Comparison of ENCODE assay signal across 9 mouse cellular contexts in the genomic region with DNA sequence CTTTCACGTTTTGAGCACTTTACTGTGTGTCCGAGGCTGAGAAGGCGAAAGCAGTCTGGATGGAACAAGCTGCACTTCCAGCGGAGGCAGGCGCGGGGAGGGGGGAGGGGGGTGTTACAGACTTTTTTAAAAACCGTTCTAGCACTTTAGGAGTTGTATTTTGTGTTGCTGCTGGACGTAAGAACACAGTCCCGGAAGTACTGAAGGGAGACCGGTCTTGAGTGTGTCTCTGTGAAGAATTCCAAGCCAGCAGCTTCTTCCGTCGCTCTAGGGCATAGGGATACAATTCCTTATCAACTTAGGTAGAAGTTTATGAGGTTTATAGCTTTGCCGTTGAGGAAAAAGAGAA.
DNase-seq lines count a peak whose midpoint lies in the region; ATAC-seq and TF ChIP-seq lines count a peak whose summit lies in the region.
"Had no signal": no experiment of that assay in that cellular context is flagged by ENCODE, and none has a peak within 500 bp of the region (broad histone marks: within the 10 kb centered on the region; RNA-seq: fewer than 3 reads in every experiment).

No protein-coding gene starts in this region.

- no peaks in the 10 kb centered on the region for H3K79me2 ChIP-seq in heart, adult 2 months (replicated peaks; ENCODE audit: control insufficient read depth, insufficient read depth, low read length)

- intact Hi-C loops in heart, adult 2 months (cut with DNase I) = loop anchor here (5.0 kb wide), 1 partner anchor 97 kb away; no protein-coding TSS in a partner anchor

- peak in 1 of 2 experiments; percentile 30 for DNase-seq in heart, adult 2 months
- DNase-seq in heart, adult 9 months (ENCODE audit: low spot score in 2 of 2) = no peak
- DNase-seq in limb, embryonic 14.5 days (ENCODE audit: low spot score) = no peak
- DNase-seq in cerebellum, adult 11 months = no peak
- no peak for DNase-seq in gastrocnemius, adult 18-20 months (ENCODE audit: low spot score)

- no peak for TF ChIP-seq POLR2A in heart, adult 2 months (IDR thresholded peaks at IDR 0.05; ENCODE audit: insufficient read depth, low read depth, low read length)
- TF ChIP-seq POLR2A in ES-Bruce4 (IDR thresholded peaks at IDR 0.05; ENCODE audit: insufficient read depth, low read length) = no peak
- TF ChIP-seq POLR2A in limb, embryonic 14.5 days (IDR thresholded peaks at IDR 0.05; ENCODE audit: borderline replicate concordance, extremely low read depth, insufficient read depth, insufficient read length) = no peak

- peak overlapping the region; percentile 59 for H3K27ac ChIP-seq in heart, adult 2 months
- H3K27ac ChIP-seq in ES-Bruce4 (ENCODE audit: insufficient read depth, low read length) = no peak overlapping the region
- no peak overlapping the region for H3K27ac ChIP-seq in forebrain, embryonic 16.5 days (ENCODE audit: low read length)
- peak overlapping the region; percentile 67; the same call in 1 of the 2 replicates for H3K27ac ChIP-seq in limb, embryonic 14.5 days (replicated peaks; ENCODE audit: low read depth, low read length)

- ATAC-seq in forebrain, embryonic 16.5 days = peak; percentile 11; the same call in 1 of the 2 replicates
- ATAC-seq in limb, embryonic 14.5 days (ENCODE audit: low FRiP score, low read depth) = no peak
- 0 out of 2 replicates have a peak, but pooled peaks have one; percentile 13 for ATAC-seq in neutrophil, adult 5-6 weeks (ENCODE audit: extremely low read depth, insufficient number of reproducible peaks, low FRiP score, poor library complexity, severe bottlenecking)
- ATAC-seq: Patski had no signal

- peak overlapping the region; percentile 59 for H3K4me2 ChIP-seq in forebrain, embryonic 16.5 days (ENCODE audit: low read length)
- H3K4me2 ChIP-seq in limb, embryonic 14.5 days (replicated peaks; ENCODE audit: low read depth, low read length, severe bottlenecking) = peak overlapping the region; percentile 60

- peaks cover 2% of the 10 kb centered on the region for H3K4me1 ChIP-seq in heart, adult 2 months (ENCODE audit: control insufficient read depth, insufficient read depth, low read length)
- H3K4me1 ChIP-seq in ES-Bruce4 (ENCODE audit: control insufficient read depth, insufficient read depth, low read length) = peaks cover 1% of the 10 kb centered on the region
- H3K4me1 ChIP-seq in forebrain, embryonic 16.5 days (replicated peaks; ENCODE audit: control insufficient read depth, insufficient read depth, low read length) = peaks cover 9% of the 10 kb centered on the region
- H3K4me1 ChIP-seq in limb, embryonic 14.5 days (ENCODE audit: control insufficient read depth, insufficient read depth, low read length) = 0 out of 2 replicates have a peak, but pooled peaks cover 3% of the 10 kb centered on the region

- no peaks in the 10 kb centered on the region for H3K36me3 ChIP-seq in heart, adult 2 months (ENCODE audit: control insufficient read depth, insufficient read depth, low read length)
- no peaks in the 10 kb centered on the region for H3K36me3 ChIP-seq in ES-Bruce4 (ENCODE audit: control insufficient read depth, insufficient read depth, low read length, poor library complexity, severe bottlenecking)
- H3K36me3 ChIP-seq in forebrain, embryonic 16.5 days (ENCODE audit: control insufficient read depth, insufficient read depth) = no peaks in the 10 kb centered on the region
- no peaks in the 10 kb centered on the region for H3K36me3 ChIP-seq in limb, embryonic 14.5 days (ENCODE audit: control insufficient read depth, insufficient read depth, low read length)

- WGBS in heart, adult 2 months = 8% methylated on average over 13 of the region's 13 CpGs
- 12% methylated on average over 13 of the region's 13 CpGs for WGBS in forebrain, embryonic 16.5 days
- WGBS in limb, embryonic 14.5 days = 18% methylated on average over 13 of the region's 13 CpGs

- H3K9ac ChIP-seq in heart, adult 2 months (ENCODE audit: low read depth, low read length) = peak overlapping the region; percentile 30; the same call in 1 of the 2 replicates
- H3K9ac ChIP-seq in ES-Bruce4 (ENCODE audit: low read depth, poor library complexity, severe bottlenecking) = peak overlapping the region; percentile 32
- H3K9ac ChIP-seq in forebrain, embryonic 16.5 days (replicated peaks; ENCODE audit: low read depth, low read length) = peak overlapping the region; percentile 53; the same call in 1 of the 2 replicates
- H3K9ac ChIP-seq in limb, embryonic 14.5 days (ENCODE audit: low read depth, low read length, severe bottlenecking) = peak overlapping the region; percentile 51

- TF ChIP-seq EP300 in heart, adult 2 months (IDR thresholded peaks at IDR 0.05; ENCODE audit: insufficient read depth, low read depth, low read length) = no peak
- no peak for TF ChIP-seq EP300 in ES-Bruce4 (IDR thresholded peaks at IDR 0.05; ENCODE audit: insufficient read depth, low read depth, low read length)

- no peak for TF ChIP-seq CTCF in heart, adult 2 months (IDR thresholded peaks at IDR 0.05)
- no peak for TF ChIP-seq CTCF in ES-Bruce4 (IDR thresholded peaks at IDR 0.05; ENCODE audit: low read depth, low read length)

- H3K4me3 ChIP-seq in heart, adult 2 months = peak overlapping the region; percentile 52
- peak overlapping the region; percentile 60 for H3K4me3 ChIP-seq in ES-Bruce4 (ENCODE audit: low read depth, low read length)
- H3K4me3 ChIP-seq in forebrain, embryonic 16.5 days (replicated peaks; ENCODE audit: low read length) = peak overlapping the region; percentile 62
- H3K4me3 ChIP-seq in limb, embryonic 14.5 days (replicated peaks; ENCODE audit: low read length) = peak overlapping the region; percentile 50

- no peaks in the 10 kb centered on the region for H3K9me3 ChIP-seq in ES-Bruce4 (replicated peaks; ENCODE audit: control insufficient read depth, insufficient read depth, low read length, poor library complexity, severe bottlenecking)
- no peaks in the 10 kb centered on the region for H3K9me3 ChIP-seq in forebrain, embryonic 16.5 days (ENCODE audit: control insufficient read depth, low read length)
- no peaks in the 10 kb centered on the region for H3K9me3 ChIP-seq in limb, embryonic 14.5 days (ENCODE audit: control insufficient read depth, low read length)

- H3K27me3 ChIP-seq in heart, adult 2 months (ENCODE audit: control insufficient read depth, insufficient read depth, low read length) = no peaks in the 10 kb centered on the region
- H3K27me3 ChIP-seq in ES-Bruce4 (ENCODE audit: control insufficient read depth, insufficient read depth, low read length, poor library complexity, severe bottlenecking) = no peaks in the 10 kb centered on the region
- H3K27me3 ChIP-seq in forebrain, embryonic 16.5 days (replicated peaks; ENCODE audit: control insufficient read depth, insufficient read depth, low read length) = no peaks in the 10 kb centered on the region; the same call in 1 of the 2 replicates
- no peaks in the 10 kb centered on the region; the same call in 1 of the 2 replicates for H3K27me3 ChIP-seq in limb, embryonic 14.5 days (ENCODE audit: control insufficient read depth, insufficient read depth, low read length)
- H3K27me3 ChIP-seq: Patski had no signal

Comparison
In these comparisons a context has a peak if more than half of its experiments do, and no peak if none do; other contexts are left out.
1. H3K27ac ChIP-seq: peak in heart, adult 2 months (single experiment) and limb, embryonic 14.5 days (single experiment); none in ES-Bruce4 (single experiment) and forebrain, embryonic 16.5 days (single experiment).
2. Peak in every context shown above with its lines, with median percentiles within 50 percentile points of each other: H3K4me3 ChIP-seq and H3K9ac ChIP-seq.